Comparison of ENCODE assay signal across 13 mouse cellular contexts in the genomic region with DNA sequence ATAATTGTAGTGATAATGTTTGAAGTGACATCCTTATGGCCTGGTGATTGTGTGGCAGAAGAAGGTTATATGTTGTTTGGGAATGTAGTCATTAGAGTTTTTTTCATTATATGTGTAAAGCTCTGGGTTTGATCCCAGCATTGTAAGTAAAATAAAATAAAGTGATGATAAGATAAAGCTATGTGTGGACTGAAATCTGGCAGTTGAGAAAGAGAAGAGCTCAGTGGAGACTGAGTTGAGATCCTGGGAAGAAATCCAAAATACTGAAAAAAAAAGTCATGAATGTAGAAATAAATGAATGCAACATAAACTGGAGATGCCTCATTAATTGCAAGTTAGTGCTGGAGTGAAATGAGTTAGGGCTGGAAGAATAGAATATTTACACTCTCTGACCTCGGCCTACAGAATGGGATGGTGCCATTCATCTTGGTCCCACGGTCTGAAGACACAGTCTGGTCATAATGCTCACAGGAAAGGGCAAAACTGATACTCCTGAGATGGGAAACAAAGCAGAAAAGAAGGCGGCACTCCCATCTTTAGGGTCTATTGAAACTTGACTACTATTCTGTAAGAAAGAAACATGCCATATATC.
"Had no signal": no experiment of that assay in that cellular context is flagged by ENCODE, and none has a peak within 500 bp of the region (broad histone marks: within the 10 kb centered on the region; RNA-seq: fewer than 3 reads in every experiment).

No protein-coding gene starts in this region.

- H3K4me3 ChIP-seq: limb, embryonic 13.5 days; midbrain, embryonic 12.5 days; neural tube, embryonic 13.5 days had no signal

- H3K9ac ChIP-seq: limb, embryonic 13.5 days; liver, embryonic 14.5 days; midbrain, embryonic 12.5 days; neural tube, embryonic 13.5 days had no signal

- H3K4me2 ChIP-seq: limb, embryonic 13.5 days; midbrain, embryonic 12.5 days; neural tube, embryonic 13.5 days had no signal

- DNase-seq: kidney, adult 11 months; left cerebral cortex, postnatal 4 days; lung, adult 18-20 months; retina, postnatal 1 day; right cerebral cortex, postnatal 4 days; spleen, adult 18-20 months; thymus, adult 18-20 months; thymus, postnatal 14 days had no signal

- H3K27me3 ChIP-seq: limb, embryonic 13.5 days; midbrain, embryonic 12.5 days; neural tube, embryonic 13.5 days had no signal

- ATAC-seq: midbrain, embryonic 16.5 days had no signal

- H3K36me3 ChIP-seq: limb, embryonic 13.5 days; midbrain, embryonic 12.5 days; neural tube, embryonic 13.5 days had no signal

- H3K4me1 ChIP-seq: limb, embryonic 13.5 days; midbrain, embryonic 12.5 days had no signal

- H3K9me3 ChIP-seq: limb, embryonic 13.5 days; midbrain, embryonic 12.5 days; neural tube, embryonic 13.5 days had no signal

- H3K27ac ChIP-seq: limb, embryonic 13.5 days; liver, embryonic 14.5 days; midbrain, embryonic 12.5 days; neural tube, embryonic 13.5 days had no signal
